Mouse (Mus musculus) lung, postnatal 36 days (tissue): ENCODE results near the gene Col28a1.
A peak's percentile ranks its signal among the peaks of the same experiment; 100 is the strongest.

Source experiments
- DNase-seq: peaks from one replicate; pipeline ENCODE4 v3.0.0; 2022; ENCODE audit warnings: mixed read lengths

Col28a1 gene

DNA sequence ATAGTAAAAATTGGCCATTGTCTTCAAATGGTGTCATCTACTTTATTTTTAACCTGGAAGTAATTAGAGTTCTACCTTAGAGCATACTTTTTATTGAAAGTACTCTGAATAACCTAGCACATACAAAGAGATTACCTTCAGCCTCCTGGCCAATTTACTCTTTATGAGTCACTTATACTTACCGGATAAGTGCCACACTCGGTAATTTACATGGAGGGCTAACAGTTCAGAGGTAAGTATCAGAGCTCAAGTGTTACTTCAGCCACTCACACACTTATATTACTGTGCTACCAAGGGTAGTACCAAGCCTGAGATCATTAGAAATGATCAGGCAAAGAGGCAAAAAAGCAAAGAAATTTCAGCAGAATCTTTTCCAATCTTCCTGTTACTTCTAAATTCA lies 73.8 kb downstream of the Col28a1 start:
- peak; percentile 5 for DNase-seq

DNA sequence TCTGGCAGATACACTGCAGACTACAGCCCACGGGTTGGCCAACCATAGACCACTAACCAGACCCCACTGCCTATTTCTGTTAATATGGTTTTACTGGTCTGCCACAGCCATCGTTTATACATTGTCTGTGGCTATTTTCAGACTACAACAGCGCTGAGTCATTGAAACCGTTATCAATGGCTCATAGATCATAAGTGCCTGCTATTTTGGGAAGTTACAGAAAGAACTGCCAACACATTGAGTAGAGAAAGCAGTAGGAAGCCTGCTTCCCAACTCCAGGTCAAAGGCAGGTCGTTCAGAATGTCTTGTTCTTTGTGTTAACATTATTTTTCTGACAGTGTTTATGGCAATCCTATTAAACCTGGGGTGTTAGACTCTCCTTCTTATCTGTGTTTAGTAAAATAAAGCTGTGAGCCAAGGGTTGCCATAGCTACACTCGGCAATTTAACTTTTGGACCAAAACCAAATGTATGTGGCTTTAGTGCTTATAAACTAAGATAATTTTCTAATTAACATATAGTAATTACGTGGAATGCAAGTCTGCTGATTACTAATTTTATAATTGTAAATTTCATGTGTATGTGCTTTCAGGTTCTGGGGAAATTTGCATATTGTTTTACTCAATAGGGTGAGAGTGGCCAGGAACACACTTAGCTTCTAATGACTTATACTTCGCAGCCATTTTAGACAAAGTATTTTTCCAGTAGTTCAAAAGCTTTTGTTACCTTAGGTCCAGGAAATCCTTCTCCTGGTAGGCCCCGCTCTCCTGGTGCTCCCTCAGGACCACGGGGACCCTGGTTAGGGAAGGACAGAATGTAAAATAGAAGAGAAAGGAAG lies 86.3 kb downstream of the Col28a1 start:
- DNase-seq = peak; percentile 5

DNA sequence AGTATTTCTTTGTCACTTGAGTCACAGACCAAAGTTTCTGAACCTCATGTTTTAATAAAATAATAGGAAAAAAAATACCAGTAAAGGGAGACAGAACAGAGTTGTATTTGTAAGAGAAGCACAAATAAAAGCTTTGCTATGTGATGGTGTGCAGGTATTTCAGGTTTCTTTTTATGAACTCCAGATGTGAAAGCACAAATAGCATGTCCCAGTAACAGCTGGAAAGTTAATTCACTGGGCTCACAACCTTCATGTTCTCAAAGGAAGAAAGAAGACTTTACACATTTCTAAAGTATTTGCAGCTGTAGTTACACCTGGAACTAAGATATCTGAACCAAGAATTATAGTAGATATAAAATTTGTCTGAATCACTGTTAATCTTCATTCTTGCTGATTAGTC lies 91.2 kb downstream of the Col28a1 start:
- DNase-seq = no peak

DNA sequence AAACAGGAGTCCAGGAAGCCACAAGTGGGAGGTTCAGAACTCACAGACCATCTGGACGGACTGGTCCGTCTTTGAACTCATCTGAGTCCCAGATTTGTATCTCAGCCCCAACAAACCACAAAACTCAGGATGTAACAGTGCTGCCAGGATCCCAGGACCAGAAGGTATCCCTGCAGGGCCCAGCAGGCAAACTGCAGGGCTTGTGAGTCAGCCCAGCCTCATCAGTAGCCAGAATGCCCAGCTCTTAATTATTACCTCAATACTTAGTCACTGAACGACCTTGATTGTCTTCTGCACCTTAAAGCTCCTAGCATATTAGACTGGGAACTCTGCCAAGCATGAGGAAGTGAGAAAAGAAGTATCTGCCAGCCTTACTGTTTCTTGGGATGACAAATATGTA lies 96.6 kb downstream of the Col28a1 start:
- DNase-seq = no peak

DNA sequence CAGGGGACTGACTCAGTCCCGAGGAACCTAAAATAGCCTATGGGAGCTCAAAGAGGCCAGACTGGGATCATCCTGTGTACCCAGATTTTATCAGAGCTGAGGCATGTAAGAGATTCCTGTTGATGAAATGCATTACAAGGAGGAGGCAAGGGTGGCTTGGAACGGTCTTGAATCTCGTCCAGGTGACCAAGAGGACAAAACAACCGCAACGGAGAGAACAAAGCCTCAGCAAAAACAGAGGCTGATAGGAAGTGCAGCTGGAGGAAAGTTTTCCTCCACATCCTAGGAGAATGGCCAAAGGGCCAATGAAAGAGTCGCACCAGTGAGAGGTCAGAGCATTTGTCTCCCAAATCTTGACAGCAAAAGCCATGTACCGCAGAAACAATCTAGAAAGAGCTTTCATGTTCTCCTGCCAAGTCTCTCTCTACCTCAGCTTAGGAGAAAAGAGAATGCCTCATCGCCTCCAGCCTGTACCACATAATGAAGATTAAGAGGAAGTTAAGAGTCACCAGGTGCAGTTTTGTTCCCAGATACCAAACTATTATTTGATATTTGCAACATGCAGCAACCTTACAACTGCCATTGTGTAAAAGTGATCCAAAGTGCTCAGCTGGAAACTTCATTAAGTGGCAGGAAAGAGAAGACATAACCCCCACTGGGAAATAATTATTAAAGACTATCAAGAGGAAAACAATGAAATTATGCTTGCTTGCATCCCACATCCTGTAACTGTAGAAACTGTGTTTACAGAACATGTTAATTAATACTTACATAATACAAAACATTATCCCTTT lies 98.1 kb downstream of the Col28a1 start:
- DNase-seq = no peak

DNA sequence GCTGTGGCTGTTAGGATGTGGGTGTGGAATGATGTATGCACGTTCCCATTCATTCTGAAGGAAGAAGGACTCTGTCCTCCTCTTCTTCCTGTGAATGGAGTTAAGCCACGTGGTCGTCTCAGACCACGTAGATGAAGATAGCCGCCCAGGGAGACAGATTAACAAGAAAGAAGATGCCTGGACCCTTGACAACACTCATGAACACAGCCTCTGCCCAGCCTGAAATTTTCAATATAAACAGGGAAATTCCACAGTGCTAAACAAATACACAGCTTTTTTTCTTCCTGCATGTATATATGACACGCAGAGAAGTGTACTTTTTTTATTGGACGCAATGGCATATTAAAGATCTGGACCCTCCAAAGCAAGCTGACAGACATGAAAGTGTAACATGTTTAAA lies 98.9 kb downstream of the Col28a1 start:
- no peak for DNase-seq

DNA sequence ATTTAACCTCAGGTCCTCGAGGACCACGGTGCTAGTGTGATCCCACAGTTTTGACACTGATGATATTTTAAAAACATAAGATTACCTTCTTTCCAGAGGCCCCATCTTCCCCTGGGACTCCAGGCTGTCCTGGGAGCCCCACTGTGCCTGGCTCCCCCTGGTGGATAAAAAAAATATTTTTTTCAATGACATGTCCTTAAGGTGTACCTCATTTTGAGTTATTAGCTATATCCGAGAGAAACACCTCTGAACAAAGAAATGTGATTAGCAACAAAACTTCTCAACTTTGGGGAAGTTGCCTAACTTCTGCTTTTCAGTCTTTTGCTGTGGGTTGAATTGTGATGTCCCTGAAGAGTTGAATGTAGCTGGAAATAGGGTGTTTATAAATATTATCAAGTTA lies 105.6 kb downstream of the Col28a1 start:
- DNase-seq = peak; percentile 60

DNA sequence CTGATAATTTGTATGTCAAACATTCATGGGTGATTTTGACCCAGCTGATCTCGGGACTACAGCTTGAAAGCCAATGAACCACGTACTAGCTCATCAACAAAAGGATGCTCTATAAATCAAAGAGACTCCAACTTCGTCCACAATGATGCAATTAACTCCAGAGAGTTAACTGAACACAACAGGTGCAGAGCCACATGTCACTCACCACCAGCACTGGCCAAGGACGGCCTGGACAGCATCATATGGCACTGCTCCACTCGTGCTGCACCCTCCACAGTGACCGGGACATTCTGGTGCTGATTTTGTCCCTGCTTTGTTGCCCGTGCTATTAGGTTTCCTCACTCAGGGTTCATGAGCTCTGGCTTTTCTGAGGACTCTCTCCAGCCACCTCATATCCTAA lies 107.6 kb downstream of the Col28a1 start:
- no peak for DNase-seq

DNA sequence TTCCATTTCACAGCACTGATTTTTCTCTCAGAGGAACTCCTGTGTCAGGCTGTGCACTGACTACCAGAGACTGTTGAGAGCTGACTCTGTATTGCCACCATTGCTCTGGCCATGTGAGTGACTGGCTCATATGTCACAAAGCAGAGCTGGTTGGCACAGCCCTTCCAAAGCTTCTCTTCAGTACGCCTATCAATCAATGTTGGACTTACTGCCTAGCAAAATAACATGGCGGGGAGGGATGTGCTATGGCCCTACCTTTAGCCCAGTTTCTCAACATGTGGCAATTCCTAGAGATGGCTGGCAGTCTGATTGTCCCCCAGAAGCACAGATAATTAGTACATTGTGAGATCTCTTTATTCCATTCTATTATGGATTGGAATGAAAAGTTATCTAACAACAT lies 109.2 kb downstream of the Col28a1 start:
- no peak for DNase-seq

DNA sequence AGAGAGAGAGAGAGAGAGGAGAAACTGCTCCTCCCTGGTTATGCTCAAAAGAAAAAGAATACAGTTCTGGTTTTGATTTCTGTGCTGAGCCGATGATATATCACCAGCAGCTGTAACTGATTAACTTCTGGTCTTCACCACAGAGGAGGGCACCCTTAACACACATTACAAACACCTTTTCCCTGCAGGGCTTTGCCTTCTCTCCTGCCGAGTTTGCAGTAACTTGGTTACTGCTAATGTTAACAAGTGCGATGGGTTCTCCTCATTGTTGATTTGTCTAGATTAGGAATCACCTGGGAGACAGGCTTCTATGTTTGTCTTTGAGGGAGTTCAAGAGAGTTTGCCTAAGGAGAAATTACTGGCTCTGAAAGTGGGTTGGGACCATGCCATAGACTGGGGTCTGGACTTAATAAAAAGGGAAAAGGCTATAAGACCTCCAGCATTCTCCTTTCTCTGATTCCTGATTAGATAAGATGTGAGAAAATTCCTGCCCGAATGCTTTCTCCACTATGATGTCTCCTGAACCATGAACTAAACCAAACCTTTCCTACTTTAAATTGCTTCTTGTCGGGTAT lies 114.8 kb downstream of the Col28a1 start:
- DNase-seq = no peak

DNA sequence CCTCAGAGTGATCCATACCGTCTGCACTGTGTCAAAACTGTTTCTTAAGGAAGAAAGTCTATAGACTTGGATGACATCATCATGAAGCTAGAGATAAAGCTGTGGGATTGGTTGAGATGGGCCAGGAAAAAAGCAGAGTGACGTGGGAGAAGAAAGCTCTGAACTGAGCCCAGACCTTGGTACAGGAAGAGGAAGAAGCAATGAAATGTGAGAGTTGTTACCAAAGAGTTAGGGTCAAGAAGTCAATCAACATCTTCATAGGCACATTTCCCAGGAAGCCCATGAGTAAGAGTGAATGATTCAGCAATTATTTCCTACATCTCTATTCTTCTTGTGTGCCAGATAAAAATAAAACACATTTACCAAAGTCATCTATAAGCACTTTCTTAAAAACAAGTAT lies 117.5 kb downstream of the Col28a1 start:
- DNase-seq = no peak

DNA sequence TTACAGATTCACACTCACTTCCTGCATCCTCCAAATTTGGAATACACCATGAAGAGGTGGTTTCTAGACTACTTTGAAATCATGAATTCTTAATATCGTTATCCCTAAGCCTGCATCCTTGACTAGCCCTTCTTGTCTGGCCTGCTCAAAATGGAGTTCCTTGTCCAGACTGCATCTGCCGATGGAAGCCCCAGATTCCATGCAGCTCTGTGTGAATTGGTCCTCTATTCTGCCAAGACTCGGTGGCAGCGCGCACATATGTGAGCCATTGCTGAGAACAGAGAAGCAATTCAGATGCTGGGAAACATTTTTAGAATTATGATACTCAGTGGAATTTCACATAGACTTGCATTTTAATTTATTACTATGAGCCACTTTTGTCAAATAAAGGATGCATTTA lies 123.4 kb downstream of the Col28a1 start:
- no peak for DNase-seq

DNA sequence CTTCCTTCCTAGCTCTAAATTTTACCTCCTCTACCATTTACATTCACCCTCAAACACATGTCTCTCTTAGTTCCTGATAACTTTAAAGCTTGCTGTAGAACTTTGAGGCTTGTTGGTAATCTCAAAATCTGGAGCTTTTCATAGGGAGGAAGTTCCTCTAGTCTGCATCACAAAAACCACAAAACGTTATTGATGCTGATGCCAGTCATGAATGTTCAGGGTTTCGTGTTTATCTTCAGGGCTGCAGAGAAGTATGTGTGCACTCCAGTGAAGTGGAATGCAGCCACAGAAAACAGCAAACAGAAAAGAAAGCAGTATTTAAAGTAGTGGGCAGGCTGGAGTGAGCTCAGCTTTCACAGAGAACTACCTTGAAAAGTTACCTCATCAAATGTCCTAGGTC lies 124.0 kb downstream of the Col28a1 start:
- no peak for DNase-seq

DNA sequence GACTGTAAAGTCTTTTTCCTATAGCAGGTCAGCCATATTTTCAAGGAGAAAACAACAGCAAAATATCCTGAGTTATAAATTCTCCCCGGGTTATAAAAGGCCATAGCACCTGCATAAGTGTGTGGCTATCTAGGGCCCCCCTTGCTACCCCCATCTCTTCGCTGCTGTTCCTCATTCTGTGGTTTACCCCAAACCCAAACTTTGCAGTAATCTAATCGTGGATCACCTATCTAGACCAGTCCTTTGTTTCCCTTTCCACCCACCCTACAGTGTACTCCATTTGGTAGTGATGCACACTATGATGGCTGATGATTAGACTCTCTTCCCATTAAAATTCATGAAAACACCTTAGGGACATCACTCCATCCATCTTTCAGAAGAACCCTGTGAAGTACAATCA lies 125.3 kb downstream of the Col28a1 start:
- no peak for DNase-seq

DNA sequence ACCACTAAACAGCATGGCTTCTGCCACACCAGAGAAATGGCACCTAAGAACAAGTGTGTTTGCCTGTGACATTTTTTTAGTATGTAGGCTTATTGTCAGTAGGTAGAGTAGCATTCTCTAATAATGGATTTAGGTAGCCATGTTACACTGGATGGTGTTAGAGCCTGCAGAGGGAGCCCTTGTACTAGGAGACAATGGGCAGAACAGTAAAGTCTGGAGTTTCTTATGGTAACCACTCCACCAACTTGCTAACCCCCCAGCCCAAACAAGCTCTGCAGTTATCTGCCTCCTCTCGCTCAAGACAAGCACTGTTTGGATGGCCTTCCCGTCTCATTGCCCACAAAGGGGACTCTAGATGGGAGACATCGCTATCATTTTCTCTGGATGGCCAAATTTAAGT lies 126.2 kb downstream of the Col28a1 start:
- DNase-seq = peak; percentile 68

DNA sequence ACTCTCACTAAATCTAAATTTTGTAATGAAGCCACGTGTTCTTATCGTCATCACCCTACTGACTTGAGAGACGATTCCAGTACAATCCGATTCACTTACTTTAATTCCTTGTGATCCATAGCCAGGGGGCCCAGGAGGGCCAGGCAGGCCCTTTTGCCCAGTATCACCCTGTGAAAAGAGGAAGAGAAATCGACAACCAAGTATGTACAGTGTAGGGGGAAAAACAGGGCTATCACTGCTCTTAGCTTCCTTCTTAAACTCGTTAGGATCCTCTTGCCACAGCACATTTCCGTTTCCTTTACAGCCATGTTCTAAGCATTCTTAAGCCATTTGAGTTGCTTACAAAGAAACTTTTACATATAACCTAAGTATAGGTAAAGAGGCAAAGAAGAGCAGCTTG lies 133.2 kb downstream of the Col28a1 start:
- no peak for DNase-seq

DNA sequence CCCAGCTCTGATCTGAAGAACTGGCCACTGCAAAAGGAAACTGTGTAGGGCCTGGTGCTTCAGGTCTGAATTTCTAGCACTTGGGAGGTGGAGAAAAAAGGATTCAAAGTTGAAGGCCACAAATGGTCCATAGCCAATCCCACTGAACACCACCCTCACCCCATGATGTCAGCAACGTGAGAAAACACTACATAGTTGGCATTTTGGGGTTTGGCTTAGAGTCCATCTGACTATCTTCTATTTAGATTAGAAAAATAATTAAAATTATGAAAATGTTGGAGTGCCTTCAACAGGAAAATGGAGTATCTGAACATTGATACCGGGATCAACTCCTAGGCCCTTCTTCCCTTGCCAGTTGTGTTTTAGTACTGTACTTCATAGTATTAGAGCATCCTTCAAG lies 144.2 kb downstream of the Col28a1 start:
- DNase-seq = no peak

DNA sequence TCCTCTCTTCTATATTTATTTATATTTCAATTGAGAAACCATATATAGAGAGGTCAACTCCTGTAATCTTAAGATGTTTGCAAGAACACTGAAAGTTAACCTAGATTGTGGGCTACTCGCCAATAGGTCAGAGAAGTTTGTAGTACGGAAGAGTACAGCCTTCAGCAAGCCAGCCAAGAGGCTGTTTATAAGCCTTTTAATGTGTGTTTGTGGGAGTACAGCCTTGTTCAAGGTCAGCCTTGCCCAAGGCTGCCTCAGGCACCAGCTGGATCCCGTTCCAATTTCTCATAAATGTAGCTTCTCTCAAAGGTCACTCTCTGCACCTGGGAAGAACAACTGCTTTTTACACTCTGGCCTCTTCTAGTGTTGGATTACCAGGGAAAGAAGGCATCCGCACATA lies 146.0 kb downstream of the Col28a1 start:
- DNase-seq = peak; percentile 67

DNA sequence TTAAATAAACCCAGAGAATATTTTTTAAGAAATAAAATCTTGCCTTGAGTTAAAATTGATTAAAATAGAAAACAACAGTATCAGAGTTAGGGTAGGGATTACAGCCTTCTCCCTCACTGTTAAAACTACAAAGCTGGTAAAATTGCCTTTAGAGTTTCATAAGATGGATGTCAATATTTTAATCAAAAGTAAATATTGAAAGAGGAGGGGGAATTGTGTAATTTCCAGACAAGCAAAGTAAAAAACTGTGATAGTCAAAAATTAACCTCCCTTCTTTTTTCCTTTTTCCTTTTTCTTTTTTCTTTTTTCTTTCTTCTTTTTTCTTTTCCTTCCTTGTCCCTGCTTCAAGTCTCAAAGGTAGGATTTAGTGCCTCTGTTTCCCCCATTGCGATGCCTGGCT lies 146.6 kb downstream of the Col28a1 start:
- DNase-seq = no peak

DNA sequence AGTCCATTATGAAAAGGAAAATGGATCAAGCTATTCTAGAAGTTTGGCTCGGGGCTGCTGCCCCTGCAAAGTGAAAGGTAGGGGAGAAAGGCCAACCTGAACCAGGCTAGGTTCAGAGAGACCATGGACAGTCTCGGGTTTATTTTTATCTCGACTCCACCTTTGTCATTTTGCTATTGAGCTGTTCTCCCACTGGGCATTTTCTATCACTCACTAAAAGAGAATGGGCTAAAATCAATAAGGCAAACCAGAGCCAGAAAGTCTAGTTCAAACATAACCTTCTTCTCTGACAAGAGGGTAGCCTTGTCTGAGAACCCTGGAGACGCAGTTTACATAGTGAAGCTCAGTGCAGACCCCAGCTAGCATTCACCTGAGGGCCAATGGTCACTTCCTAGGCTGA lies 163.7 kb downstream of the Col28a1 start:
- no peak for DNase-seq

DNA sequence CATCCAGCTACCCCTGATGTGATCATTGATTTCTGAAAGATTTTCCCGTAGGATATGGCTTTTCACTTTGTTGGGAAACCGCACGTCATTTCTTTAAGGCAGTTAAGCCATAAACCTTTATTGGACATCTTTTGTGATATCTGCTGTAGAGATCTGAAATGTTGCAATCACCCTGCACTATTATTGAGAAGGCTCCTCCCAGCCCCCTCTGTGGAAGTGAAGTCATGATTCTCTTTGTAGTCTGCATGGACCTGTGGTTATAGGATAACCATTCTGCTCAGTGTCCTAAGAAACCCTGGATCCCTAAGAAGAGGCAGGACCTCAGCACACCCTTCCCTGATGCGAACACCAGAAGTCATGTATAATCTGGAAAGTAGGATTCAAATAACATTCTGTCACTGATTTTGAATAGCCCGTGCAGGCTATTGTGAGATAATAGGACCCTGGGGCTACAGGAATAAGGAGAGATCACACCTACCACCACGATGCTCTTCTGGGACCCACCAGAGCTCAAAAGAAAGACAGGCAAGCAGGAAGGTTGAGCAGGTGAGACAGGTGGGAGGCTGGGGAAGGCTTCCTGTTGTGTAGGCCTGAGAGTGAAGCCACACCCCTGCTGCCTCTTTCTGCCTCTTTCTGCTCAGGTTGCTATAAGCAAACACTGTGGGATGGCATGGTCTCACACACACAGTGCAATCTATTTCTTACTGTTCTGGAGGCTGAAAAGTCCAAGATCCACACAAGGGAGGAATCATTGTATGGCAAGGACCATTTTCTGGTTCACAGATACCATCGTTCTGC lies 166.9 kb downstream of the Col28a1 start:
- no peak for DNase-seq

DNA sequence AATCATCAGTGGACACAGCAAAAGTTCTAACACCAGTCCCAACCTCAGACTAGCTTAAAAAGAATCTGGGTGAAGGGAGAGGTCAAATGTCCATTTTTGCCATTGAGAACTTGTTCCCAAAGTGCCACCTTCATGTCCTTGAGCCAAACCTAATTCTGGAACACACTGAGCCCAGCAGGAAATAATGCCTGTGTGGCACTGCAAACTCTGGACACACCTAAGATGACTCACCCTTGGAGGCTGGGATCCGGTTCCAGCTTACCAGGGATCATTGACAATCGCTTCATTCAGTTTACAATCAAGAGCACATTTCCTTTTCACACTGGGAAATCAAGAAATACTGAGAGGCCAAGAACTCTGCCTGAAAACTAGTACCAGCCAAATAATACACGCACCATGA lies 168.9 kb downstream of the Col28a1 start:
- peak; percentile 8 for DNase-seq

DNA sequence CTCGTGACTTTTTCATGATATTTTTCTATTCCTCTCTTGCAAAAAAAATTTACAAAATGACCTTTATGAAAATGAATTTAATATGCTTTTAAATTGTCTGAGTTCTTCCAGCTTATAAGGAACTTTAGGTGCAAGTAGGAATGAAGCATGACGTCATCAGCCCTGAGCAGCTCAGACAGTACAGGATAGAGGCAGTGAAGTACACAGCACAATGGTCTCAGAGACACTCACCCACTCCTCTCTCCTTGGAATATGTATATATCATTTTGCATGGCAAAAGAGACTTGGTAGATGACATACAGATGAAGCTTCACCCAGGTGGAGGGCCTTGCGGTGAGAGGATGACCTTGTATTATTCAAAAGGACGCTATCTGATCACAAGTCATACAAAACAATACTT lies 197.7 kb downstream of the Col28a1 start:
- no peak for DNase-seq
